Mouse (Mus musculus) left cerebral cortex, postnatal 14 days (tissue): Measurements from ENCODE around the gene Peak1. TPM values are rescaled to one million over a fixed set of nuclear protein-coding genes. Genes with fewer than 3 reads are reported as not detected.

ENCODE experiments used
- DNase-seq, 2 experiments: peaks; one replicate each; pipeline ENCODE4 v3.0.0; 2021 to 2022; ENCODE audit warnings: low spot score in 2 of 2, mixed read lengths in 1 of 2
- intact Hi-C: fragments of 180-260 bp; cut with DNase I; formaldehyde crosslinking; loops from one replicate; pipeline ENCODE4 v1.15.1; 2025
- total RNA-seq, 2 experiments: library from RNA; stranded (reverse); gene quantifications; 2 replicates each; pipeline ENCODE4 v1.2.3; 2021

The Peak1 gene
- total RNA-seq, 2 experiments from 2014 or later, result 24.0 to 24.8 TPM

GRCm38 (mm10) chr9:56218860-56219259 lies 199.0 kb downstream of the Peak1 start:
- DNase-seq, result no peak
- intact Hi-C loops, result loop anchor here (5.0 to 10.0 kb wide), 2 partner anchors 38 to 396 kb away; no protein-coding TSS in a partner anchor

GRCm38 (mm10) chr9:56218043-56218442 lies 199.8 kb downstream of the Peak1 start:
- intact Hi-C loops, result loop anchor here (5.0 to 10.0 kb wide), 2 partner anchors 39 to 397 kb away; no protein-coding TSS in a partner anchor
- no peak for DNase-seq

- intact Hi-C loops, result loop anchor here (5.0 to 10.0 kb wide), 2 partner anchors 40 to 397 kb away; no protein-coding TSS in a partner anchor
- peak; percentile 37 to 43 for DNase-seq
These were observed 200.5 kb downstream of the Peak1 start for GRCm38 (mm10) chr9:56217386-56217785.

GRCm38 (mm10) chr9:56213451-56214291 lies 204.2 kb downstream of the Peak1 start:
- intact Hi-C loops, result loop anchor here (1.0 to 10.0 kb wide), 4 partner anchors 204 to 401 kb away; partner anchors contain the start of genes Hmg20a and Peak1
- peak; percentile 76 to 84 for DNase-seq

- intact Hi-C loops, result no loop called here
- DNase-seq, result no peak
These were observed 209.1 kb downstream of the Peak1 start for GRCm38 (mm10) chr9:56208817-56209216.

- no peak for DNase-seq
- intact Hi-C loops, result no loop called here
These were observed 210.4 kb downstream of the Peak1 start for GRCm38 (mm10) chr9:56207516-56207915.

- no peak for DNase-seq
- intact Hi-C loops, result no loop called here
These were observed 210.8 kb downstream of the Peak1 start for GRCm38 (mm10) chr9:56207083-56207482.

GRCm38 (mm10) chr9:56205336-56205735 lies 212.5 kb downstream of the Peak1 start:
- intact Hi-C loops, result no loop called here
- DNase-seq, result no peak

- DNase-seq, result no peak
- intact Hi-C loops, result no loop called here
These were observed 213.6 kb downstream of the Peak1 start for GRCm38 (mm10) chr9:56204316-56204715.

GRCm38 (mm10) chr9:56200645-56201314 lies 217.1 kb downstream of the Peak1 start:
- intact Hi-C loops, result no loop called here
- DNase-seq, result peak; percentile 88 to 91

- intact Hi-C loops, result no loop called here
These were observed 217.7 kb downstream of the Peak1 start for GRCm38 (mm10) chr9:56200200-56200599.

GRCm38 (mm10) chr9:56196921-56197320 lies 220.9 kb downstream of the Peak1 start:
- DNase-seq, result no peak
- intact Hi-C loops, result no loop called here

More at GRCm38 (mm10) chr9:56200200-56200599, 217.7 kb downstream of the Peak1 start:
- no peak for DNase-seq

GRCm38 (mm10) chr9:56195193-56195592 lies 222.7 kb downstream of the Peak1 start:
- no peak for DNase-seq
- intact Hi-C loops, result no loop called here

- intact Hi-C loops, result no loop called here
- DNase-seq, result no peak
These were observed 226.1 kb downstream of the Peak1 start for GRCm38 (mm10) chr9:56191498-56192455.

- intact Hi-C loops, result no loop called here
- no peak for DNase-seq
These were observed 237.6 kb downstream of the Peak1 start for GRCm38 (mm10) chr9:56180118-56180781.

- intact Hi-C loops, result no loop called here
- DNase-seq, result no peak
These were observed 238.3 kb downstream of the Peak1 start for GRCm38 (mm10) chr9:56179416-56180117.

GRCm38 (mm10) chr9:56177354-56177753 lies 240.5 kb downstream of the Peak1 start:
- no peak for DNase-seq
- intact Hi-C loops, result no loop called here

GRCm38 (mm10) chr9:56175316-56175715 lies 242.6 kb downstream of the Peak1 start:
- intact Hi-C loops, result no loop called here
- no peak for DNase-seq
